Mouse (Mus musculus) lung, postnatal 0 days (tissue): ENCODE measurements around the gene Mttp.

Experiments used
- CTCF ChIP-seq: IDR thresholded peaks from 2 replicates; pipeline ENCODE4 v1.5.1; 2016; ENCODE audit warnings: antibody characterized with exemption, mild to moderate bottlenecking
- EP300 ChIP-seq: IDR thresholded peaks from 2 replicates; pipeline ENCODE4 v1.6.1; 2016; ENCODE audit warnings: antibody characterized with exemption, mild to moderate bottlenecking, control low read depth

GRCm38 (mm10) chr3:138097718-138098117, 47.0 kb downstream of the Mttp start:
- no peak for TF ChIP-seq CTCF
- no peak for TF ChIP-seq EP300
